Mouse (Mus musculus): ENCODE data around the gene Kank1.

The Kank1 gene

GRCm38 (mm10) chr19:25372794-25373193 lies 136.0 kb downstream of the Kank1 start:
- no peak for DNase-seq

GRCm38 (mm10) chr19:25373594-25373993 lies 136.8 kb downstream of the Kank1 start:
- no peak for DNase-seq

- DNase-seq: no peak
Observed at GRCm38 (mm10) chr19:25374191-25374590, 137.4 kb downstream of the Kank1 start.

- DNase-seq: no peak
Observed at GRCm38 (mm10) chr19:25374926-25375325, 138.2 kb downstream of the Kank1 start.

GRCm38 (mm10) chr19:25376871-25377270 lies 140.1 kb downstream of the Kank1 start:
- no peak for DNase-seq

GRCm38 (mm10) chr19:25380675-25381074 lies 143.9 kb downstream of the Kank1 start:
- DNase-seq: no peak

GRCm38 (mm10) chr19:25381972-25382371 lies 145.2 kb downstream of the Kank1 start:
- DNase-seq: no peak

- no peak for DNase-seq
Observed at GRCm38 (mm10) chr19:25382494-25382893, 145.7 kb downstream of the Kank1 start.

- no peak for DNase-seq
Observed at GRCm38 (mm10) chr19:25383386-25384146, 146.8 kb downstream of the Kank1 start.

GRCm38 (mm10) chr19:25385981-25386380 lies 149.2 kb downstream of the Kank1 start:
- no peak for DNase-seq

GRCm38 (mm10) chr19:25386679-25387470 lies 150.1 kb downstream of the Kank1 start:
- DNase-seq: no peak

- DNase-seq: no peak
Observed at GRCm38 (mm10) chr19:25387902-25388301, 151.1 kb downstream of the Kank1 start.

GRCm38 (mm10) chr19:25392135-25392534 lies 155.4 kb downstream of the Kank1 start:
- no peak for DNase-seq

GRCm38 (mm10) chr19:25395035-25395434 lies 158.3 kb downstream of the Kank1 start:
- DNase-seq: no peak

- no peak for DNase-seq
Observed at GRCm38 (mm10) chr19:25396709-25397266, 160.0 kb downstream of the Kank1 start.

- no peak for DNase-seq
Observed at GRCm38 (mm10) chr19:25399511-25400211, 162.9 kb downstream of the Kank1 start.

GRCm38 (mm10) chr19:25400212-25400913 lies 163.6 kb downstream of the Kank1 start:
- DNase-seq: no peak

- no peak for DNase-seq
Observed at GRCm38 (mm10) chr19:25401521-25401920, 164.7 kb downstream of the Kank1 start.

GRCm38 (mm10) chr19:25404163-25404562 lies 167.4 kb downstream of the Kank1 start:
- no peak for DNase-seq

- DNase-seq: no peak
Observed at GRCm38 (mm10) chr19:25405987-25406386, 169.2 kb downstream of the Kank1 start.

- peak in 1 of 2 experiments; percentile 2 for DNase-seq
Observed at GRCm38 (mm10) chr19:25406481-25407184, 169.9 kb downstream of the Kank1 start.
